Mouse (Mus musculus): ENCODE measurements around the gene Cenph. TPM values are rescaled to one million over a fixed set of nuclear protein-coding genes. Genes with fewer than 3 reads are reported as not detected.
"Not testable (repeated sequence)": the region's sequence is repeated elsewhere in the genome, so short reads cannot be mapped to it uniquely, and the experiment has no call there.

Cenph gene
- polyA plus RNA-seq, 1 experiment from 2014 or later, result 28.0 TPM

- no peak for ATAC-seq (ENCODE audit: insufficient read depth, low FRiP score, low read depth)
- Histone ChIP-seq H3K36me3 (no peaks in the 10 kb centered on the region), H3K4me3 (replicated peaks) (no peak overlapping the region), H3K27ac (no peak overlapping the region), H3K4me2 (no peak overlapping the region), H3K27me3 (replicated peaks) (no peaks in the 10 kb centered on the region), H3K9me3 (no peaks in the 10 kb centered on the region), H3K4me1 (peaks cover 8% of the 10 kb centered on the region; the same call in 1 of the 2 replicates), H3K9ac (no peak overlapping the region)
- 81% methylated on average over 3 of the region's 3 CpGs for WGBS
These were observed 29.6 kb downstream of the Cenph start for GRCm38 (mm10) chr13:100746090-100746489.

DNA sequence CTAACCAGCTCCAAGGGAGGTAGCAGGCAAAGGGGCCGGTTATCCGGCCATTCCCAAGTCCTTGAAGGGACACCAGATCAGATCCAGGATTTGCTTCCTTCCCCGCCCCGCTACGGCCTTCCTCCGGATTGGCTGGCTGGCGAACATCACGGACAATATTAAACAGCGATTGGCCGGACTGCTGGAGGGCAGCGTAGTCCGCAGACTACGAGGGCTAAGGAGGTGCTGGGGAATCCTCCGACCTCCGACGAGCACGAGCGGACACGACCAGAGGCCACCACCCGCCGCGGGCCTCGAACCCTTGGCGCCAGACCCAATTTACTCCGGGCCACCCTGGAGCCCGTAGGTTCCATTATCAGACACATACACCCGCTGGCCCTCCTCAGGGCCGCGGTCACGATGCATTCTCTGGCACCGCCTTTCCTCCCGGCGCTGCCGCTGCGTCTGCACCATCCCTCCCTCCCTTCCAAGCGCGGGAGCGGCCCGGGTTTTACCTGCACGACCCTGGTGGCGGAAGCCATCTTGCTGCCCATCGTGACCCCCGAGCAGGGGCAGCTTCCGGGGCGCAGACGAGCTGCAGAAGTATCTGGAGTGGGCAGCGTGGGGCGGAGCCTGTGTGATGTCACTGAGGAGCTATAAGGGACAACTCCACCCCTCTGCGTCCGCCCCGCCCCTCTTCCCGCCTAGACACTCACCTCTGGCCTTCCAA, 31.5 kb downstream of the Cenph start, which contains the start of gene Mrps36:
Mrps36 (minus strand) TSS at position 624 of the 709 bp plus-strand sequence.
- Histone ChIP-seq H3K4me2 (peak within 1 kb of the TSS; percentile 63), H3K27me3 (replicated peaks) (no peaks in the 10 kb centered on the region), H3K9me3 (no peaks in the 10 kb centered on the region), H3K27ac (peak within 1 kb of the TSS; percentile 98), H3K4me3 (replicated peaks) (peak within 1 kb of the TSS; percentile 92), H3K36me3 (no peaks in the 10 kb centered on the region), H3K9ac (peak within 1 kb of the TSS; percentile 77), H3K4me1 (peaks cover 8% of the 10 kb centered on the region; the same call in 1 of the 2 replicates)
- ATAC-seq (ENCODE audit: insufficient read depth, low FRiP score, low read depth), result peak; percentile 95
- WGBS, result under 1% methylated on average over 52 of the region's 52 CpGs

DNA sequence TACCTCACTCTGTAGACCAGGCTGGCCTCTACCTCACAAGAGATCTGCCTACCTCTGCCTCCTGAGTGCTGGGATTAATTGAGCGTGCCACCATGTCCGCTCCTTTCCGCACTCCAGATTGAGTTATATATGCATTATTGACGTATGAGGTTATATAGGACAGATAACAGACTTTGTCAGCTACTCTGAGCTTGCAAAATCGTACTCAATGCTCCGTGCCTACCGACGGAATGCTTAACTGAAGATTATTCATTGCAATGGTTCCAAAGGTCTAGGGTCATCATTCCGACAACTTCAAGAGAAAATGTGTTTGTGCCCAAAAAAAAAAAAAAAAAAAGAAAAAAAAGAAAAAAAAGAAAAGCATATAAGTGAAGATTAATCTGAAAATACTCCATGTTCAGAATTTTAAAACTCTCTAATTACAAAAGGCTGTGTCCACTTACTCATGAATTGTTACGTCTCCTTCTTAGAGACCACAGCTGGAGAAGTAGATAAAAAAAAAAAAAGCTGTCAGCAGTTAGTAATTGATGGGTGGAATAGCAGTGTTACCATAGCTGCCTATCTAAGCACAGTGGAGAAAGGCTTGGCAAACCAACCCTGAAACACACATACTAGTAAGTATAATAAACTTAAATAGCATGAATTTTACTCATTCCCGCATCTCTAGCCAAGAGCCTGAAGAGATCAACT, 32.2 kb downstream of the Cenph start:
- WGBS, result 49% methylated on average over 11 of the region's 11 CpGs
- Histone ChIP-seq H3K27ac (peak overlapping the region; percentile 98), H3K4me2 (peak overlapping the region; percentile 63), H3K36me3 (no peaks in the 10 kb centered on the region), H3K9me3 (no peaks in the 10 kb centered on the region), H3K9ac (0 out of 2 replicates have a peak overlapping the region, but pooled peaks have one; percentile 13), H3K27me3 (replicated peaks) (no peaks in the 10 kb centered on the region), H3K4me3 (replicated peaks) (peak overlapping the region; percentile 92), H3K4me1 (peaks cover 8% of the 10 kb centered on the region; the same call in 1 of the 2 replicates)
- ATAC-seq (ENCODE audit: insufficient read depth, low FRiP score, low read depth), result peak; percentile 27

DNA sequence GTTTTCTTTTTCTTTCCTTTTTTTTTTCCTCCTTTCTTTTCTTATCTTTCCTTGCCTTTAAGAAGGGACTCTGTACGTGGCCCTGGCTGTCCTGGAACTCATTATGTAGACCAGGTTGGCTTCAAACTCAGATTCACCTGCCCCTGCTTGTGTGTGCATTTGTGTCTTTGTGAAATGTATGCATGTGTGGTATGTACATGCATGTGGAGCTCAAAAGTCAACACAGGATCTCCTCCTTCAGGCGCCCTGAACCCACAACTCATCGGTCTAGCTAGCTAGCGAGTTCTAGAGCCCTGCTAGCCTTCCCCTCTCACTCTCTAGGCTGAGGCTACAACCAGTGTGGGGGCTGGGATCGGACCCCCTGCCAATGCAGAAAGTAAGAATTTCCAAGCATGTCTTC, 32.9 kb downstream of the Cenph start:
- H3K9me3 ChIP-seq, result no peaks in the 10 kb centered on the region
- no peak overlapping the region for H3K4me3 ChIP-seq (replicated peaks)
- no peak for ATAC-seq (ENCODE audit: insufficient read depth, low FRiP score, low read depth)
- WGBS, result 78% methylated on average over 5 of the region's 5 CpGs
- peaks cover 8% of the 10 kb centered on the region; the same call in 1 of the 2 replicates for H3K4me1 ChIP-seq
- H3K36me3 ChIP-seq, result no peaks in the 10 kb centered on the region
- no peak overlapping the region for H3K27ac ChIP-seq
- H3K27me3 ChIP-seq (replicated peaks), result no peaks in the 10 kb centered on the region
- H3K4me2 ChIP-seq, result peak overlapping the region; percentile 63; the same call in 1 of the 2 replicates
- no peak overlapping the region for H3K9ac ChIP-seq

DNA sequence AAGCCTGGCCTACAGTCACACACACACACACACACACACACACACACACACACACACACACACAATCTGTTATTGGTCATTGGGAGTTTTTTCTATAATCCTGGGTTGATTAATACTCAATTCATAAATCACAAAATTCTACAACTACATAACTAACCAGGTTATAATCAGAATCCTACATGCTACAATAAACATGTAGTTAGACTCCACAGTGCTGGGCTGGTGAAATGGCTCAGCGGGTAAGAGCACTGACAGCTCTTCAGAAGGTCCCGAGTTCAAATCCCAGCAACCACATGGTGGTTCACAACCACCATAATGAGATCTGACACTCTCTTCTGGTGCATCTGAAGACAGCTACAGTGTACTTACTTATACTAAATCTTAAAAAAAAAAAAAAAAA, 42.9 kb downstream of the Cenph start:
- WGBS, result 93% methylated on average over 2 of the region's 2 CpGs
- ATAC-seq (ENCODE audit: insufficient read depth, low FRiP score, low read depth), result no peak

GRCm38 (mm10) chr13:100731462-100732046, 44.1 kb downstream of the Cenph start:
- peak overlapping the region; percentile 62 for H3K4me2 ChIP-seq
- H3K4me1 ChIP-seq, result peaks cover 13% of the 10 kb centered on the region
- not testable (repeated sequence) for H3K9me3 ChIP-seq; H3K4me3 ChIP-seq (replicated peaks); H3K9ac ChIP-seq; ATAC-seq (ENCODE audit: insufficient read depth, low FRiP score, low read depth); H3K36me3 ChIP-seq; H3K27me3 ChIP-seq (replicated peaks)
- peak overlapping the region; percentile 94; the same call in 1 of the 2 replicates for H3K27ac ChIP-seq
- 81% methylated on average over 6 of the region's 6 CpGs for WGBS

More for the DNA sequence above, 42.9 kb downstream of the Cenph start:
- Histone ChIP-seq H3K9ac (no peak overlapping the region), H3K9me3 (no peaks in the 10 kb centered on the region), H3K4me2 (no peak overlapping the region), H3K27ac (no peak overlapping the region), H3K4me3 (replicated peaks) (no peak overlapping the region), H3K36me3 (peaks cover 5% of the 10 kb centered on the region), H3K27me3 (replicated peaks) (no peaks in the 10 kb centered on the region), H3K4me1 (peaks cover 13% of the 10 kb centered on the region)

DNA sequence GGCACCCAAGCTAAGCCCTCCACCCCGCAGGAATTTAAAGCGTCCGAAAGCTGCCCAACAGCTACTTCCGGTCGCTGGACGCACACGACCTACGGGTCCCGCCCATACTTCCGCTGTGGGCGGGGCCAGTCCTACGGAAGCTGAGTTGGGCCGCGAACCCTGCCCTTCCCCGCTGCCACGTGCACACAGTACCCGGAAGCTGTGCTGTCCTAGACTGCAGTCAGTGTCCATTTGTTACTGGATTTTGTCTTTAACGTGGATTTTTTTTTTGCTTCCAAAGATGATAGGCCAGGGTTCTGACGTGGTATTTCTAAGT, 44.9 kb downstream of the Cenph start, which contains the start of gene Cdk7:
Cdk7 (minus strand) TSS at position 79 of the 316 bp plus-strand sequence.
- peak within 1 kb of the TSS; percentile 70 for H3K9ac ChIP-seq
- 0% methylated on average over 19 of the region's 19 CpGs for WGBS

DNA sequence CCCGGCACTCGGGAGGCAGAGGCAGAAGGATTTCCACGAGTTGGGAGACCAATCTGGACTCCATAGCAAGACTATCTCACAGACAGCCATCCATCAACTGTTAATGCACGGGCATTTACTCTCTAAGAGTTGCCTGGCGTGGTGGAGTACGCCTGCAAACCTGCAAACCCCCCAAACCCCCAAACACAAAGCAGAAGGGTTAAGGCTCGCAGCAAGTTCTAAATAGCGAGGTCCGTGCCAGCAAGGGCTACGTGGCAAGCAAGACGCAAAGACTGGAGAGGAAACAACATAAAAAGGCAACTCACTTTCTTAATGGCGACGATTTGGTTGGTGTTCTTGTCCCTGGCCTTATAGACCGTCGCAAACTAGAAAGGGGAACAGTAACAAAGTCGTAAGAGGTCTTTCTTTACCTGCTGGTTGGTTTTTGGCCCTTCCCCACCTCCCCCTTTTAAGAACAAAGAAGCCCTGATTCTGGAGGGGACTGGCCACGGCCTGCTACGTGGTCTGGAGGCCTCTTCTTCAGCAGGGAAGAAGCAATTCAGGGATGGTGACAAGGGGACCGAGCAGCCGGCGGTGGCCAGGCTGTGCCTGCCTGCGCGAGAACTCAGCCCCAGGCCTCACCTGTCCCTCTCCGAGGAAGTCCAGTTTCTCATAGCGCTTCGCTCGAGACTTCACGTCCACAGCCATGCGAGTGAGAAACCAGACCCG, 45.4 kb downstream of the Cenph start:
- Histone ChIP-seq H3K36me3 (peaks cover 6% of the 10 kb centered on the region), H3K4me1 (peaks cover 13% of the 10 kb centered on the region), H3K9me3 (no peaks in the 10 kb centered on the region), H3K4me2 (peak overlapping the region; percentile 62), H3K9ac (peak overlapping the region; percentile 70), H3K27me3 (replicated peaks) (no peaks in the 10 kb centered on the region), H3K27ac (peak overlapping the region; percentile 94), H3K4me3 (replicated peaks) (peak overlapping the region; percentile 85)
- no peak for ATAC-seq (ENCODE audit: insufficient read depth, low FRiP score, low read depth)
- WGBS, result under 1% methylated on average over 30 of the region's 30 CpGs

More for the DNA sequence above, 44.9 kb downstream of the Cenph start, which contains the start of gene Cdk7:
- H3K9me3 ChIP-seq, result no peaks in the 10 kb centered on the region
- peak; percentile 99 for ATAC-seq (ENCODE audit: insufficient read depth, low FRiP score, low read depth)
- peak within 1 kb of the TSS; percentile 94 for H3K27ac ChIP-seq
- peak within 1 kb of the TSS; percentile 85 for H3K4me3 ChIP-seq (replicated peaks)
- peak within 1 kb of the TSS; percentile 62 for H3K4me2 ChIP-seq
- no peaks in the 10 kb centered on the region for H3K27me3 ChIP-seq (replicated peaks)
- peaks cover 13% of the 10 kb centered on the region for H3K4me1 ChIP-seq
- H3K36me3 ChIP-seq, result peaks cover 5% of the 10 kb centered on the region

DNA sequence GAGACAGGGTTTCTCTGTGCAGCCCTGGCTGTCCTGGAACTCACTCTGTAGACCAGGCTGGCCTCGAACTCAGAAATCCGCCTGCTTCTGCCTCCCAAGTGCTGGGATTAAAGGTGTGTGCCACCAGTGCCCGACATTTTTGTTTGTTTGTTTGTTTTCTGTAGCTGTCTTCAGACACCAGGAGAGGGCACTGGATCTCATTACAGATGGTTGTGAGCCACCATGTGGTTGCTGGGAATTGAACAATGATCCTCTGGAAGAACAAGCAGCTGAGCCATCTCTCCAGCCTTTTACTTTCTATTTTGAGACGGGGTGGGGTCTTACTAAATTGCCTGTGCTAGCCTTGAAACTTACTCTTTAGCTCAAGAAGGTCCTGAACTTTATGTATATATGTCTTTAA, 47.2 kb downstream of the Cenph start:
- peaks cover 13% of the 10 kb centered on the region for H3K4me1 ChIP-seq
- not testable (repeated sequence) for ATAC-seq (ENCODE audit: insufficient read depth, low FRiP score, low read depth); H3K36me3 ChIP-seq; H3K4me3 ChIP-seq (replicated peaks); H3K9ac ChIP-seq; H3K27ac ChIP-seq; H3K4me2 ChIP-seq; H3K9me3 ChIP-seq; H3K27me3 ChIP-seq (replicated peaks)
- WGBS, result 89% methylated on average over 4 of the region's 4 CpGs

DNA sequence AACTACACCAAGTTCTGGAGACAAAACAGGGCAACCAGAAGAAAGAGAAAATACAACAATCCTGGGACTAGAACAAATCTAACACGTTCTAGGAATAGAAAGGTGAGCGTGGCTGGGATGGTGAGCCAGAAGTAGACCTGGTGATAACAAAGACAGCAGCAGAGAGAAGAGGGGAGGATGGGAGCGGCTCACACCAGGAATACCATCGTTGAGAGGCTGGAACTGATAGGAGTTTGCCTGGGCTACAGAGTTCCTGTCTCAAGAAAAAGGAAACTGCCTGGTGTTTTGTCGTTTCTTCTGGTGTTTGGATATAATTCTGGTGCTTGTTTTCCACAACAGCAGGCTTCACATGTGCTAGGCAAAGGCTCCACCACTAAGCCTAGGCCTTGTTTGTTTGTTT, 47.6 kb downstream of the Cenph start:
- Histone ChIP-seq H3K27me3 (replicated peaks) (no peaks in the 10 kb centered on the region), H3K27ac (no peak overlapping the region), H3K9ac (no peak overlapping the region), H3K4me3 (replicated peaks) (no peak overlapping the region), H3K9me3 (no peaks in the 10 kb centered on the region), H3K4me2 (no peak overlapping the region), H3K36me3 (peaks cover 10% of the 10 kb centered on the region), H3K4me1 (peaks cover 13% of the 10 kb centered on the region)
- ATAC-seq (ENCODE audit: insufficient read depth, low FRiP score, low read depth), result no peak
- WGBS, result 89% methylated on average over 5 of the region's 5 CpGs

GRCm38 (mm10) chr13:100725194-100725593, 50.5 kb downstream of the Cenph start:
- no peak overlapping the region for H3K9ac ChIP-seq
- peaks cover 19% of the 10 kb centered on the region for H3K36me3 ChIP-seq
- no peak overlapping the region for H3K4me3 ChIP-seq (replicated peaks)
- no peaks in the 10 kb centered on the region for H3K27me3 ChIP-seq (replicated peaks)
- H3K27ac ChIP-seq, result no peak overlapping the region
- H3K4me2 ChIP-seq, result no peak overlapping the region
- 83% methylated on average over 10 of the region's 10 CpGs for WGBS
- ATAC-seq (ENCODE audit: insufficient read depth, low FRiP score, low read depth), result no peak
- peaks cover 13% of the 10 kb centered on the region for H3K4me1 ChIP-seq
- H3K9me3 ChIP-seq, result no peaks in the 10 kb centered on the region
